Mouse (Mus musculus) testis, adult 2 months (tissue): ENCODE results near the gene Tmem256.

Experiments
- CTCF ChIP-seq: fragments of 200-500 bp; IDR thresholded peaks from 2 replicates; pipeline ENCODE4 v1.5.1; 2012; ENCODE audit warnings: low read depth, mild to moderate bottlenecking, inconsistent platforms, low read length, moderate library complexity; ENCODE audit not compliant: control insufficient read depth, insufficient read depth, insufficient replicate concordance
- POLR2A ChIP-seq: fragments of 200-500 bp; IDR thresholded peaks from 2 replicates; pipeline ENCODE4 v1.6.1; 2012; ENCODE audit warnings: low read depth, mild to moderate bottlenecking, inconsistent platforms, low read length, moderate library complexity; ENCODE audit not compliant: control insufficient read depth

DNA sequence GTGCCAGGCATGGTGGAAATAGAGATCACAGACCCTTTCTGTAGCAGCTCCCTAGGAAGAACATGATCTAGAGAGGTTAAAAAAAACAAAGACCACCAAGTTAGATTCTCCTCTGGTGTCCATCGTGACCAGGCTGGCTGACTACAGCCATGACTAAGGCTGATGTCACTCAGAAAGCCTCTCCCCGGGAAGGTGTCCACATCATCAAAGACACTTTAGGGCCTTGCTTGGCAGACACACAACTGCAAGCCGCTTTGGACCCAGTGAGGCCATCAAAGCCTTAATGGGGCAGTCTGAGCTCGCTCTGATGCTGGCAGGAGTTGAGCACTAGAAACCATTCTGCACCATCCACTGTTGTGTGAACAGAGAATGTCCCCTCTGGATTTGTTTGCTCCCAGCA, 34.1 kb downstream of the Tmem256 start:
- TF ChIP-seq CTCF, result no peak
- TF ChIP-seq POLR2A, result no peak
